Mouse (Mus musculus) liver, embryonic 13.5 days (tissue): ENCODE results near the gene Wasf2. TPM values are rescaled to one million over a fixed set of nuclear protein-coding genes. Genes with fewer than 3 reads are reported as not detected.

Experiments used
- ATAC-seq: fragments of 200-750 bp; cut with Nextera tagmentation; 2 replicates; pipeline ENCODE4 v1.8.0; 2017; ENCODE audit warnings: low read depth, mild to moderate bottlenecking, moderate number of reproducible peaks, moderate library complexity
- DNase-seq: peaks from one replicate; pipeline ENCODE4 v3.0.0; 2022
- H3K27ac ChIP-seq: fragments of 300-500 bp; sonication (generic); 2 replicates; pipeline ENCODE4 v1.5.1; 2015; ENCODE audit warnings: moderate library complexity, mild to moderate bottlenecking, inconsistent platforms
- H3K27me3 ChIP-seq: fragments of 300-500 bp; sonication (generic); 2 replicates; pipeline ENCODE4 v1.6.1; 2015; ENCODE audit warnings: mild to moderate bottlenecking, inconsistent platforms
- H3K36me3 ChIP-seq: fragments of 300-500 bp; sonication (generic); 2 replicates; pipeline ENCODE4 v1.6.1; 2015; ENCODE audit warnings: mild to moderate bottlenecking, inconsistent platforms
- H3K4me1 ChIP-seq: fragments of 300-500 bp; sonication (generic); replicated peaks from 2 replicates; pipeline ENCODE4 v1.6.1; 2015; ENCODE audit warnings: inconsistent platforms
- H3K4me2 ChIP-seq: fragments of 300-500 bp; sonication (generic); 2 replicates; pipeline ENCODE4 v1.6.1; 2015; ENCODE audit warnings: inconsistent platforms, mild to moderate bottlenecking, moderate library complexity
- H3K4me3 ChIP-seq: fragments of 300-500 bp; sonication (generic); replicated peaks from 2 replicates; pipeline ENCODE4 v1.5.1; 2015; ENCODE audit warnings: mild to moderate bottlenecking, inconsistent platforms
- H3K9ac ChIP-seq: fragments of 300-500 bp; sonication (generic); 2 replicates; pipeline ENCODE4 v1.6.1; 2015; ENCODE audit warnings: mild to moderate bottlenecking, inconsistent platforms
- H3K9me3 ChIP-seq: fragments of 300-500 bp; sonication (generic); replicated peaks from 2 replicates; pipeline ENCODE4 v1.6.1; 2016; ENCODE audit warnings: inconsistent platforms
- WGBS: fragments of 180-500 bp; shearing (Covaris S2); methylation state at CpG from one replicate; pipeline ENCODE4 v1.1.7; 2015; ENCODE audit not compliant: insufficient replicate concordance; 5-methylcytosine and 5-hydroxymethylcytosine counted together
- polyA plus RNA-seq: library from polyadenylated mRNA; unstranded; fragments of >200 nt; fragmentation: Nextera tagmentation; extraction: Ambion mirVana; gene quantifications from 2 replicates; pipeline ENCODE4 v1.2.1, GENCODE M21; 2015

Wasf2 gene
- 52.3 and 54.0 TPM in 2 replicates for polyA plus RNA-seq

DNA sequence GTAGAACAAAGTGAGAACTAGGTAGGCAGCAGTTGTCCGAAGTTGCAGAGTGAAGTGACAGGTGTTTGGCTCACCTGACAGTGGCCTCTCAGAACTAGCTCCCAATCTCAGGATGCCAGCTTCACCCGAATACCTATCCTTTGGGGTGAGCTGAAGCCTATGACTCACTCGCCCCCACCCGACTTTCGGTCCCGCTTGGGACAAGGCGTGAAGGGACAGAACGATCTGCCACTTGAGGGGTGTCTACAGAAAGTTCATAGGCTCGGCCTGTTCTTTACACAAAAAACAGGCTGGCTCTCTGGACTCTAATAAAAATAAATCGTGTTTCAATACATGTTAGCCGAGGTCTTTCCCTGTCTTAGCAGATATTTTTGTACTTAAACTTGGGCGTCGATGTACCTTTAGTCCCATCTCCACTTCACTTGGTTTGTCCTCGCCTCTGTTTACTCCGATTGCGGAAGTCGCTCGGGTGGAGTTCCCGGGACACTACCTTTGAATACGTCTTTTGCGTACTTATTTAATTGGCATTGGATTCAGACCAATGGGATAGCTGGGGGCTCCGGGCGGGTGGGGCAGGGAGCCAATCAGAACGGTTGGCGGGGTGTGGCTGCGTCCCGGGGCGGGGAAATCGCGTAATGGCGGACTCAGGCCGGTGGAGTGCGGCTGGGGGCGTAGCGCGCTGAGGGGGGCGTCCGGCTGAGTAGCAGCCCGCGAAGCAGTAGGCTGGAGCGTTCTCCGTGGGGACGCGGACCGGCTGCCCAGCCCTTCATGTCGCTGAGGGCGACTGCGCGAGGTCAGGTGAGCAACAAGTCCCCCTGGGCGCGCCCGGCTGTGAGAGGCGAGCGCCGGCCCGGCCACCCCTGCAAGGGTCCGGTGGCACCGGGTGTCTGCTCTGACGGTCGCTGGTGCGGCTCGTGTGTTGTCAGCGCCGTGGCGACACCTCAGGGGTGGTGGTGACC, at the start of gene Wasf2:
TSS of gene Wasf2 (plus strand) at position 575 of the 959 bp plus-strand sequence.
- DNase-seq (peak; percentile 87), ATAC-seq (peak; percentile 96)
- Histone ChIP-seq H3K27me3 (no peaks in the 10 kb centered on the region), H3K4me3 (peak within 1 kb of the TSS; percentile 95), H3K9me3 (no peaks in the 10 kb centered on the region), H3K36me3 (peaks cover 12% of the 10 kb centered on the region), H3K4me2 (peak within 1 kb of the TSS; percentile 89), H3K4me1 (peaks cover 29% of the 10 kb centered on the region), H3K9ac (peak within 1 kb of the TSS; percentile 96), H3K27ac (peak within 1 kb of the TSS; percentile 88)
- under 1% methylated on average over 65 of the region's 65 CpGs for WGBS

DNA sequence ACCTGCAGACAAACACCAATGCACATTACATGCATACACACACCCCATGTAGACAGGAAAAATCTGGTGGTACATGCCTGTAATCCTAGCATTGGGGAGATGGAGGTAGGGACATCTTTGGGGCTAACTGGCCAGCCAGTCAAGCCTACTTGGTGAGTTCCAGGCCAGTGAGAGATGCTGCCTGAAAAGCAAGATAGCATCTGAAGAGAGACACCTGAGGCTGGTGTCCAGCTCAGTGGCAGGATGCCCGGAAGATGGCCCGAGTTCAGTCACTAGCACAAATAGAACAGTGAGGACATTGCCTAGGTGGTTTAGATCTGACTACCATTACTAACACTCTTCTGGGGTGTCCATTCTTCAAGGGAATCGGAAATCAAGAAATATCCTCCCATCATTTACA, 49.4 kb upstream of the Wasf2 start:
- Histone ChIP-seq H3K27me3 (peaks cover 23% of the 10 kb centered on the region), H3K9me3 (no peaks in the 10 kb centered on the region), H3K27ac (no peak overlapping the region), H3K4me3 (no peak overlapping the region), H3K4me2 (no peak overlapping the region), H3K4me1 (peaks cover 51% of the 10 kb centered on the region), H3K9ac (no peak overlapping the region), H3K36me3 (no peaks in the 10 kb centered on the region)
- 75% methylated on average over 3 of the region's 3 CpGs for WGBS
- DNase-seq: no peak
- ATAC-seq: no peak

DNA sequence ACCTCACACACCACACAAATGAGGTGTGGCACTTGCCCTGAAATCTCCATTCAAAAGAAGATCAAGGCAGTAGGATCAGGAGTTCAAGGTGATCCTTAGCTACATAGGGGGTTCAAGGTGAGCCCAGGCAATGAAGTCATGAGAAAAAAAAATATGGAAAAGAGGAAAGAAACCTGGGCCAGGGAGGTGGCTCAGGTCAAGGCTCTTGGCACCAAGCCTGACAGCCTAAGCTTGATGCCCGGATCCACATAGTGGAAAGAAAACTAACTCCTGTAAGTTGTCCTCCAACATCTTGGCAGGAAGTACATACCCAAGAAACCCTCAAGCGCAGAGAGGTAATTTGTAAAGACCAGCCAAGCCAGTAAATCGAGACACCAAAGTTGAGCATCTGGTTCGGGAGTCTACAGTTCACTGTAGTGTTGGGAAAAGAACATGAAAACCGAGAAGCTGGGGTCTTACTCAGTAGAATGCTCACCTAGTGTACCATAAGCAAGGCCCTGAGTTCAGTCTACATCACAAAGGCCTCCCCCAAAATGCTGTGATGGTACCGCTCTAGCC, 48.0 kb upstream of the Wasf2 start:
- Histone ChIP-seq H3K4me2 (no peak overlapping the region), H3K4me3 (no peak overlapping the region), H3K27me3 (peaks cover 35% of the 10 kb centered on the region), H3K9ac (no peak overlapping the region), H3K9me3 (no peaks in the 10 kb centered on the region), H3K27ac (no peak overlapping the region), H3K36me3 (no peaks in the 10 kb centered on the region), H3K4me1 (peaks cover 58% of the 10 kb centered on the region)
- WGBS: 81% methylated on average over 6 of the region's 6 CpGs
- ATAC-seq (no peak), DNase-seq (no peak)

DNA sequence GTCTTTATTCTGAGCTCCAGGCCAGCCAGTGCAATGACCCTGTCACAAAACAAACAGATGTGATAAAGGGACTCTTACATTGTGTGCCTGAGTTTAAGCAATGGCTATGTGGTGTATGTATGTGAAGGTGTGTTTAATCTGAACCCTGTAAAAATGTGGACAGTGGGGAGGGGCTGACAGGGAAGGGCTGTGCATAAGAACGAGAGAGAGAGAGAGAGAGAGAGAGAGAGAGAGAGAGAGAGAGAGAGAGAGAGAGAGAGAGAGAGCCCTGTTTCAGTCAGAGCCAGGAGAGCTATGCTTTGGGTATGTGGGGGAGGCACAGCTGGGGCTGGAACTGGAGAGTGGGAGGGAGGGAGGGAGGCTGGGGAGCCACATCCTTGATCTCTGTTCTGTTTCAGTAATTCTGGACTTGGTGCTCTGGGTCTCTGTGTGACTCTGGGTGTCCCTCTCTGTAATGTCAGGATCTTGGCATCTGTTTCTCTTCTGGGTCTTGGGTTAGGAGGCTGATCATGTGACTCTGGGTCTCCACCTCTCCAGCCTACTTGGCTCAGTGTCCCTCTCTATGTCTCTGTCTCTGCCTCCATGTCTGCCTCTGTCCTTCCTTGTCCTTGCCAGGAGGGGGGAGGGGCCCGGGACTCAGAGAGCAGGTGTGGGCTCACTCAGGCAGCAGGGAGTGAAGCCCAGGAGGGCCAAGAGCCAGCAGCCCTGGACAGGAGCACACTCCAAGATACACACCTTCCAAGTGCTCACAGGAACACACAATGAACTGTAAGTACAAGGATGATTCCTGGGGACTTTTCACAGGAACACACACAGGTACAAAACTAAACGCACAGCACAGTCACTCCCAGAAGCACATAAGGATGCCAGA, 46.1 kb upstream of the Wasf2 start:
- peak overlapping the region; percentile 25; the same call in 1 of the 2 replicates for H3K27ac ChIP-seq
- DNase-seq (no peak), ATAC-seq (no peak)
- no peaks in the 10 kb centered on the region for H3K36me3 ChIP-seq
- WGBS: 18% methylated on average over 3 of the region's 3 CpGs
- no peak overlapping the region for H3K4me2 ChIP-seq
- H3K4me3 ChIP-seq: no peak overlapping the region
- no peaks in the 10 kb centered on the region for H3K9me3 ChIP-seq
- no peak overlapping the region for H3K9ac ChIP-seq
- peaks cover 35% of the 10 kb centered on the region for H3K27me3 ChIP-seq
- H3K4me1 ChIP-seq: peaks cover 49% of the 10 kb centered on the region

DNA sequence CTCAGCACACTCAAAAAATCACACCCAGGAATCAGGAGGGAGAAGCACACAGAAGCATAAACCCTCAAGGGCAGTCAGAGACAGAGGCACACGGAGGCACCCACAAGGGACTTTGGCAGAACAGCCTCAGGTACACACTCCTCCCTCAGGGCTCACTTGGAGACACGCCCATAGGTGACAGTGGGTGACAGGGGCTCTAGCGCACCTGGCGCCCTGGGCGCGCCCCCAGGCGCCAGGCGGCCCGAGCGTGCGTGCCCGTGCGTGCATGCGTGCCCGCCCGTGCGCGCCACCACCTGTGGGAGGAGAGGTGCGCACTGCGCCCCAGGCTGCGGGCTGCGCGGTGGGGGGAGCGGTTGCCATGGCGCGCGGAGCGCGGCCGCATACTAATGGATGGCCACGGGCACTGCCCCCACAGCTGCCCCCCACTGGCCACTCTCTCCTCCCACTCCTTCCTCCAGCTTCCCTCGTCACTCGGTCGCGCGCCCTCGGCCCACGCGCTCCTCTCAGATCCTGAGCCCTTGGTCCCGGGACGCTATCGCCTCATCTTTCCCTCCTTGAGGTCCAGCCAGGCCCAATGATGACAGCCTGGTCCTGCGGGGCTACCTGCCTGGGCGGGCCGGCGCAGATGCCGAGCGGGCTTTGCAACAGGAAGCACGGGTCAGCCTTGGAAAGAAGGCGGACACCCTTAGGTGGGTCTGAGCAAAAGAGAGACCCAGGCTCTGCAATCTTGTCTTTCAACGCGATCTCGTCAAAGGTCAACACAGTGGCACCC, 45.1 kb upstream of the Wasf2 start:
- peak overlapping the region; percentile 44 for H3K4me3 ChIP-seq
- H3K36me3 ChIP-seq: no peaks in the 10 kb centered on the region
- H3K9ac ChIP-seq: no peak overlapping the region
- 4% methylated on average over 53 of the region's 53 CpGs for WGBS
- H3K4me2 ChIP-seq: peak overlapping the region; percentile 65
- peaks cover 41% of the 10 kb centered on the region for H3K4me1 ChIP-seq
- DNase-seq (no peak), ATAC-seq (no peak)
- no peaks in the 10 kb centered on the region for H3K9me3 ChIP-seq
- H3K27me3 ChIP-seq: peaks cover 41% of the 10 kb centered on the region
- peak overlapping the region; percentile 25; the same call in 1 of the 2 replicates for H3K27ac ChIP-seq

DNA sequence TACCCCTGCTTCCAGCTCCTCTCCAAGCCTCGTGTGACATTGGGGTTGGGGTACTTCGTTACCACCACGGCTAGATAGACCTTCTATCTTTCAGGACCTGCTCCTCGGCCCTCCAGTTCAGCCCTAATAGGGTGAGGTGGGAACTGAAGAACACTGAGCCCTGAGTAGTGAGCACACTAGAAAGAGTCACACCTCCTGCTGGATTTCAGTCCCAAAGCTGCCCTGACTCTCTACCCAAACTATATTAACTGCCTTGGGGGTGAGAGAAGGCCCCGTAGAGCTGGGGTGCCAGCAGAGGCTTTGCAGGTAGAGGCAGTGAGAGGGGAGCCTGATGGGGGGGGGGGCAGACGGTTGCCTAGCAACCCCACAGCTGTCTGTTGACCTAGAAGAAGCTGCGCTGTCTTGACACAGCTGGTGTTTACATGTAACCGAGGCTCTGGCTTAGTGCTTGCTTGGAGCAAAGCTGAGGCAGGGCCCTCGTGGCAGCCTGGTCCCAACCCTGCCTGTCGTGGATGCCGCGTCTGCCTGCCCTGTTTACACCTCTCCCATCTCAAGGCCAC, 44.4 kb upstream of the Wasf2 start:
- DNase-seq (no peak), ATAC-seq (no peak)
- H3K4me2 ChIP-seq: peak overlapping the region; percentile 65
- H3K27me3 ChIP-seq: peaks cover 48% of the 10 kb centered on the region
- 35% methylated on average over 12 of the region's 12 CpGs for WGBS
- no peak overlapping the region for H3K4me3 ChIP-seq
- no peaks in the 10 kb centered on the region for H3K9me3 ChIP-seq
- no peak overlapping the region for H3K27ac ChIP-seq
- H3K36me3 ChIP-seq: no peaks in the 10 kb centered on the region
- H3K9ac ChIP-seq: no peak overlapping the region
- H3K4me1 ChIP-seq: peaks cover 44% of the 10 kb centered on the region

DNA sequence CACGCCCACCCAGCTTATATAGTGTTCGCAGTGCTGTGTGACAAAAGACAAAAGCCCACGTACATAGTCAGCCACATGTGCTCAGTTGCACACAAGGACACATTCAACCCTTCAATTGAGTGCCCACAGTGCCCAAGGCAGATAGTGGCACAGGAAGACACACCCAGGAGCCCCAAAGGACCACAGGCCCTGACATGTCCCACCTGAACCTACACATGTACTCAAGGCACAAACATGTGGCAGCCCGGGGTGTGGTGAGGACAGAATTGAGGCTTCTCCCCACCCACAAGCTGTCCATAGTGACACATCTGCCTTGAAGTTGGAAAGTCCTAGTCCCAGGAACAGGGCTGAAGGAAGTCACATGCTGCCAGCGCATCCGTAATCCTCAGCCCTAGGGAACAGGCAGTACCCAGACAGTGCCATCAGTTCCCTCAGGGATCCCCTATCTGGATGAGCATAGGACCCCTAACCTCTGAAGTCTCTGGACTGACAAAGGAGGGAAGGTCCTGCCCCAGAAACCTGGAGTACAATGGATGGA, 43.1 kb upstream of the Wasf2 start:
- no peaks in the 10 kb centered on the region for H3K9me3 ChIP-seq
- H3K9ac ChIP-seq: no peak overlapping the region
- 72% methylated on average over 6 of the region's 6 CpGs for WGBS
- H3K27me3 ChIP-seq: peaks cover 62% of the 10 kb centered on the region
- DNase-seq (no peak), ATAC-seq (no peak)
- H3K4me1 ChIP-seq: peaks cover 53% of the 10 kb centered on the region
- peak overlapping the region; percentile 14 for H3K27ac ChIP-seq
- H3K4me3 ChIP-seq: no peak overlapping the region
- H3K4me2 ChIP-seq: no peak overlapping the region
- no peaks in the 10 kb centered on the region for H3K36me3 ChIP-seq

DNA sequence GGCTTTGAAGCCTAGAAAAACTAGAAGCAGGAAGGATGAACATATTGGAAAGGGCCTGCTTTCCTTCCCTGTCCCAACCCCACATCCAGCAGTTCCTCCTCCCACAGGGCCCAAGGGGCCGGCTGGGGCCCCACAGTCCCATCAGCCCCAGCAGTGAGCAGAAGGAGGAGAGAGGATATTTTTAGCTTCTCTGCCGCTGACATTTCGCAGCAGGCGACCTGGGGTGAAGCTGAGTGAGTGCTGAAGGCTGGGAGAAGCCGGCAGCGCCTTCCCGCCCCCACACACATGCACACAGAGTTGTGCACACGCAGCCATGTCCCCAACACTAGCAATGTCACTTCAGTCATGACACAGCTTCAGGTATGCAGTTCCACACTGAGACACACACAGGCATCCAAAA, 42.5 kb upstream of the Wasf2 start:
- H3K27ac ChIP-seq: peak overlapping the region; percentile 14
- no peak overlapping the region for H3K4me2 ChIP-seq
- H3K27me3 ChIP-seq: peaks cover 68% of the 10 kb centered on the region
- H3K9me3 ChIP-seq: no peaks in the 10 kb centered on the region
- peaks cover 59% of the 10 kb centered on the region for H3K4me1 ChIP-seq
- ATAC-seq (no peak), DNase-seq (no peak)
- H3K36me3 ChIP-seq: no peaks in the 10 kb centered on the region
- no peak overlapping the region for H3K4me3 ChIP-seq
- no peak overlapping the region for H3K9ac ChIP-seq
- 14% methylated on average over 8 of the region's 8 CpGs for WGBS

DNA sequence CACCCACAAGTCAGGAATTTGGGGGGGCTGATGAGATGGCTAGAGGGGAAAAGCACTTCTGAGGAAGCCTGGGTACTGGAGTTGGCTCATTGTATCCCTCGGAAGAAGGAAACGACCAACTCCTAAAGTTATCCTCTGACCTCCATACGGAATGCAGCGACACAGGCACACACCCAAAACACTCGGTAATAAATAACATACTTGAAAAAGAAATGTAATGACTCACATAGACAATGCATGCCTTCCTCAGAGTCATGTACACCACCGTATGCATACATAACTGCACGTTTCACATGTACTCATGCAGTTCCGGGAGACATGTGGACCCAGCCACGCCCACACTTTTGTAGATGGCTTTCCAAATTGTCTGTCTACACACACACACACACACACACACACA, 41.0 kb upstream of the Wasf2 start:
- WGBS: 82% methylated on average over 9 of the region's 9 CpGs
- Histone ChIP-seq H3K36me3 (no peaks in the 10 kb centered on the region), H3K27ac (no peak overlapping the region), H3K27me3 (peaks cover 75% of the 10 kb centered on the region), H3K9ac (no peak overlapping the region), H3K4me1 (peaks cover 70% of the 10 kb centered on the region), H3K4me2 (no peak overlapping the region), H3K4me3 (no peak overlapping the region), H3K9me3 (no peaks in the 10 kb centered on the region)
- DNase-seq: no peak
- no peak for ATAC-seq

DNA sequence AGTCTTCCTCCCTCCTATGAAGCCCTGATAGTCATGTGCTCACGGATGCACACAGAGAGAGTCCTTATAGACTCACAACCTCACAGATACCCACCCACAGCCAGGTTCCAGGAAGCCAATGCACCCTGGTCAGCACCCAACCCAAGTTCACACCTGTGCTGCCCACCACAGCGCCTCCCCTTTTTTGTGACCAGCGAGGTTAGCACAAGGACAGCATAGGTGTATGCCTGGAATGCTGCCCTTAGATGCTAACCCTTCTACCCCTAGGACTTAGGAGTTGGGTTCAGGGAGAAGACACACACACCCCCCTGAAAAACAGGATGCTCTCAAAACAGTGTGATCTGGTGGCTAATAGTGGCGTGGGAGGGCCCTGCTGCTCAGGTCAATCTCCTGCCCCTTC, 40.5 kb upstream of the Wasf2 start:
- no peak overlapping the region for H3K9ac ChIP-seq
- H3K4me3 ChIP-seq: no peak overlapping the region
- 76% methylated on average over 4 of the region's 4 CpGs for WGBS
- H3K4me1 ChIP-seq: peaks cover 70% of the 10 kb centered on the region
- DNase-seq (no peak), ATAC-seq (no peak)
- peak overlapping the region; percentile 71; the same call in 1 of the 2 replicates for H3K27ac ChIP-seq
- H3K36me3 ChIP-seq: no peaks in the 10 kb centered on the region
- no peak overlapping the region for H3K4me2 ChIP-seq
- H3K27me3 ChIP-seq: peaks cover 75% of the 10 kb centered on the region
- H3K9me3 ChIP-seq: no peaks in the 10 kb centered on the region
